Mouse (Mus musculus) heart, embryonic 15.5 days (tissue): ENCODE data around the gene Ube2o. TPM values are rescaled to one million over a fixed set of nuclear protein-coding genes. Genes with fewer than 3 reads are reported as not detected.
"Not testable (repeated sequence)": the region's sequence is repeated elsewhere in the genome, so short reads cannot be mapped to it uniquely, and the experiment has no call there.

Experiments
- ATAC-seq: fragments of 200-750 bp; cut with Nextera tagmentation; replicated peaks from 2 replicates; pipeline ENCODE4 v1.8.0; 2017; ENCODE audit warnings: low read depth, moderate TSS enrichment; ENCODE audit not compliant: insufficient number of reproducible peaks, insufficient read depth, low FRiP score
- H3K27ac ChIP-seq: fragments of 300-500 bp; sonication (generic); 2 replicates; pipeline ENCODE4 v1.5.1; 2015; ENCODE audit warnings: mild to moderate bottlenecking, inconsistent platforms
- H3K27me3 ChIP-seq: fragments of 300-500 bp; sonication (generic); 2 replicates; pipeline ENCODE4 v1.6.1; 2015; ENCODE audit warnings: inconsistent platforms
- H3K36me3 ChIP-seq: fragments of 300-500 bp; sonication (generic); 2 replicates; pipeline ENCODE4 v1.6.1; 2015; ENCODE audit warnings: mild to moderate bottlenecking, inconsistent platforms
- H3K4me1 ChIP-seq: fragments of 300-500 bp; sonication (generic); replicated peaks from 2 replicates; pipeline ENCODE4 v1.6.1; 2015; ENCODE audit warnings: inconsistent platforms
- H3K4me2 ChIP-seq: fragments of 300-500 bp; sonication (generic); 2 replicates; pipeline ENCODE4 v1.6.1; 2015; ENCODE audit warnings: inconsistent platforms, mild to moderate bottlenecking, moderate library complexity
- H3K4me3 ChIP-seq: fragments of 300-500 bp; sonication (generic); 2 replicates; pipeline ENCODE4 v1.5.1; 2015; ENCODE audit warnings: mild to moderate bottlenecking, inconsistent platforms
- H3K9ac ChIP-seq: fragments of 300-500 bp; sonication (generic); 2 replicates; pipeline ENCODE4 v1.6.1; 2015; ENCODE audit warnings: mild to moderate bottlenecking, inconsistent platforms
- H3K9me3 ChIP-seq: fragments of 300-500 bp; sonication (generic); replicated peaks from 2 replicates; pipeline ENCODE4 v1.6.1; 2016; ENCODE audit warnings: inconsistent platforms
- WGBS: fragments of 180-500 bp; shearing (Covaris S2); methylation state at CpG from one replicate; pipeline ENCODE4 v1.1.7; 2015; ENCODE audit warnings: mixed read lengths; 5-methylcytosine and 5-hydroxymethylcytosine counted together
- polyA plus RNA-seq: library from polyadenylated mRNA; unstranded; fragments of >200 nt; fragmentation: Nextera tagmentation; extraction: Ambion mirVana; gene quantifications from 2 replicates; pipeline ENCODE4 v1.2.1, GENCODE M21; 2015

Gene Ube2o
- polyA plus RNA-seq, 1 experiment from 2014 or later: 14.4 TPM

DNA sequence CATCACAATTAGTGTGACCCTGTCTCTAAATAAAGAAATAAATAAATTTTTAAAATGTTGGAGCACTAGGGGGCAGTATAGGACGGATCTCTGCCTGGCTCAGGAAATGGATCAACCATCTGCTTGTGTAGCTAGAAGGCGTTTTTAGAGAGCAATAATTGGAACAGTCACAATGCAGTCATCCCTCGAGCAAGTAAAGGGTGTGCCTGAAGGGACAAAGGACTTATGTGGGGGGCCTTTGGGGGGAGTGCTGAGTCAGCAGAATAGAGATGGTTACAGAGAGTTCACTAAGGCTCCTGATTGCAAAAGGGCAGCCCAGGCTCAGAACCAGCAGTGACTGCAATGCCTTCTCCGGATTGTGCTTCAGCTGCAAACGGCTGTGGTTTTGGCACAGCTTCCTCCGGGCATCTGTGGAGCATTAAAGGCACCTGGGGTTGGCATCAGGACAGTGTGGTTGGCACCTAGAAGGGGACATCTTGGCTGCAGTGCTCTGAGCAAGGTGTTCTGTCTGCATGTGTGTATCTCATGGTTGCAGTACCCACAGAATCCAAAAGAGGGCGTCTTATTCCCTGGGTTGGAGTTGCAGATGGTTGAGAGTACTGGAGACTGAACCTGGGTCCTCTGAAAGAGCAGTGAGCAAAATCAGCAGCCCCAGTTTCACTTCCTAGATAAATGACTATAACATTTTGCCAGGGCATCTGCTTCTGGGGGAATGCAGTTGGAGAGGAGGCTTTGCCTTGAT, 80.1 kb downstream of the Ube2o start:
- Histone ChIP-seq H3K27me3 (no peaks in the 10 kb centered on the region), H3K4me1 (peaks cover 4% of the 10 kb centered on the region), H3K9me3 (no peaks in the 10 kb centered on the region), H3K9ac (no peak overlapping the region), H3K36me3 (no peaks in the 10 kb centered on the region), H3K4me3 (no peak overlapping the region), H3K27ac (no peak overlapping the region), H3K4me2 (no peak overlapping the region)
- 23% methylated on average over 7 of the region's 7 CpGs for WGBS
- no peak; the same call in 1 of the 2 replicates for ATAC-seq

DNA sequence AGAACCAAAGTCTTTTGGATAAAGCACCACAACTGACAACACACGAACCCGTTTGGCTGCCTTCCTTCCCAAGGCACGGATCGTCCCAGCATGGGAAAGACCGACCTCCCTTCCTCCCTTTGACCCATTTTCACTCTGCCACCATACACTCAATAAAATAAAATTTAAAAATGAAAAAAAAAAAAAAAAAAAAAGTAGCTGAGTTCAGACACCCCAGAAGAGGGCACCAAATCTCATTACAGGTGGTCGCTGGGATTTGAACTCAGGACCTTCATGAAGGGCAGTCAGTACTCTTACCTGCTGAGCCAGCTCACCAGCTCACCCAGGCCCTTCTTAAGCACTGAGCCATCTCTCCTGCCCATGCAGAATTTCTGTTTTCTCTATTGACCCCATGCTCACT, 82.2 kb downstream of the Ube2o start:
- Histone ChIP-seq H3K9ac (no peak overlapping the region), H3K27me3 (no peaks in the 10 kb centered on the region), H3K4me2 (peak overlapping the region; percentile 69), H3K27ac (no peak overlapping the region), H3K4me3 (peak overlapping the region; percentile 43), H3K36me3 (no peaks in the 10 kb centered on the region), H3K4me1 (peaks cover 6% of the 10 kb centered on the region), H3K9me3 (no peaks in the 10 kb centered on the region)
- 42% methylated on average over 6 of the region's 6 CpGs for WGBS
- ATAC-seq: no peak

DNA sequence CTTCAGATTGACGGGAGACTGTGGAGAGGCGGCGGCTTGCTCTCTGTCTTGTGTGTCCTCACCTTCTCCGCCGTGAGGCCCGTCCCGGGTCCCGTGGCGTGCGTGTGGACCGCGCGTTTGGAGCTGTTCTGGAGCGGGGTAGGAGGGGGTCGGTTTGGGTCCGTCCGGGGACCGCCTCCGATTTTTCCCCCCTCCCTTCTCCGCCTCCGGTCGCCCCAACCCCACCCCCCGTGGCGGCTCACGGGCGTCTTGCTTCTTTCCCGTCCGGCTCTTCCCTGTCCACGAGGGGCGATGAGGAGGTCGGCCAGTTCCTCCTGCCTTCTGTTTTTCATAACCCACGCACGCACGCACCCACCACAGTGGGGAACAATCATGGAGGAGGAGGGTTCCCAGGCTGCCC, 82.7 kb downstream of the Ube2o start:
- Histone ChIP-seq H3K36me3 (no peaks in the 10 kb centered on the region), H3K4me1 (peaks cover 6% of the 10 kb centered on the region), H3K27ac (no peak overlapping the region), H3K4me2 (peak overlapping the region; percentile 69), H3K9ac (peak overlapping the region; percentile 43; the same call in 1 of the 2 replicates), H3K9me3 (no peaks in the 10 kb centered on the region), H3K4me3 (peak overlapping the region; percentile 43), H3K27me3 (no peaks in the 10 kb centered on the region)
- no peak for ATAC-seq
- WGBS: 25% methylated on average over 34 of the region's 34 CpGs

DNA sequence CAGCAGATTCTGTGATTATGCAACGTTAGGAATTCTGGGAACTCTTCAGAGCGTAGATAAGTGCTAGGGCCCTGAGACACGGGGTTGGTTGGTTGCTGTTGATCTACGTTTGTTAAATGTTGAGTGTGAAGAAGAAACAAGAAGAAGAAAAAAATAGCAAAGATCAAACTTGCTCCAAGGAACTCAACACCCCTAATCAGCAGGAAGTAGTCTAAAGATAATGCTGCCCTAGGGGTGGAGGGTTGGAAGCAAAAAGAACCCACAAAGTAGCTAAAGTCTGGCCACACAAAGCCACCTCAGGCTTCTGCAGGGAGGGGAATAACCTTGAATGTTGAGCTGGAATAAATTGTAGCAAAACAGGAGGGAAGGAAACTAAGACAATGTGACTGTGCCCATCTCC, 83.9 kb downstream of the Ube2o start:
- Histone ChIP-seq H3K36me3 (no peaks in the 10 kb centered on the region), H3K27me3 (no peaks in the 10 kb centered on the region), H3K4me3 (no peak overlapping the region), H3K4me1 (peaks cover 6% of the 10 kb centered on the region), H3K27ac (no peak overlapping the region), H3K9ac (no peak overlapping the region), H3K4me2 (no peak overlapping the region), H3K9me3 (no peaks in the 10 kb centered on the region)
- ATAC-seq: no peak
- 60% methylated on average over 4 of the region's 4 CpGs for WGBS

DNA sequence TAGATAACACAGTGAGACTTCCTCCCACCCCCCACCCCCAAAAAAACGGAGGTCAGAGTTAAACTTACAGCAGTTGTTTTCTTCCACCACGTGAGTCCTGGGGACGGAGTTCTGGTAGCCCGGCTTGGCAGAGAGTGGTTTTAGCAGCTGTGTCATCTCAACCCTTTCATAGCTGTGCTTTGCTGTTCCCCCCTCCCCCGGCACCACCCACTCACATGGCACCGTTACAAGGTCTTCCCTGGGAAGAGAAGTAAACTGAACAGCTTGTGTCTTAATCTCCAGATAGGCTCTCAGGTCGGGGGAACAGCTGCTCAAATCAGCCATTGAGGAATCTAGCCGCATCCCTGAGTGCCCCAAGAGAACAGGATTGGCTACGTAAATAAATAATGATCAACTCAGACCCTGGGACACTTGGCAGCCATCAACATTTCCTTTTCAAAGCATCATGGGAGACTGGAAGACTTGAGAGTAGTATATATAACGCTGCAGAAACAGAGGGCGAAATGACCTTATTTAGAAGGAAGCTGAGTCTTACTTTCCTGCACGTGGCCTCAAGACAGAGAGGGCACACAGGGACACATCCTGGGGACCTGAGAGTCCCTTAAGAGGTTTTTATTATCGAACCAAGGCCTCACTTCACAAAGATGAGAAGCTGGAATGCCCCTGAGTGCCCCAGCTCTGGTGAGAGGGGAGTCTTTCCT, 86.6 kb downstream of the Ube2o start:
- no peak overlapping the region for H3K4me2 ChIP-seq
- no peak overlapping the region for H3K9ac ChIP-seq
- peak; percentile 33; the same call in 1 of the 2 replicates for ATAC-seq
- H3K36me3 ChIP-seq: no peaks in the 10 kb centered on the region
- WGBS: 46% methylated on average over 13 of the region's 13 CpGs
- H3K4me1 ChIP-seq: peaks cover 10% of the 10 kb centered on the region
- H3K9me3 ChIP-seq: no peaks in the 10 kb centered on the region
- peak overlapping the region; percentile 36 for H3K27ac ChIP-seq
- H3K4me3 ChIP-seq: no peak overlapping the region
- no peaks in the 10 kb centered on the region for H3K27me3 ChIP-seq

DNA sequence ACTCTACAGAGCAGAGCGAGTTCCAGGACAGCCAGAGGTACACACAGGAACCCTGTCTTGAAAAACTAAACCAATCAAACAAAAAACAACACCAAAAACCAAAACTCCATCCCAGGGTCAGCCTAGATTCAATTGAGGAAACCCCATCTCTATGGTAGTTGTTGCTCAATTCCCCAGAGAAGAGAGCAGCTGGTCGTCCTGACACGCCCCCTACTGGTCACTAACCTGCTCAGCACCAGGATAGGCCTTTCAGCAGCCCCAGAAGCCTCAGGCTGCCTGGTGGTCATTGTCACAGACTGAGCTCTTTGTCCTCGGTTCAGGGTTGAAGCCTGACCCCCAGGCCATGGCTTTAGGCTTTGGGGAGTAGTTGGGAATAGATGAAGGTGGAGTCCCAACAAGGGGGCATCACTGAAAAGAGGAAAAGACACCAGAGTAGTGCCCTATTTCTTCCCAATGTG, 87.4 kb downstream of the Ube2o start, which contains the start of gene Prpsap1:
TSS of gene Prpsap1 (minus strand) at position 408 of the 458 bp plus-strand sequence.
- H3K9me3 ChIP-seq: no peaks in the 10 kb centered on the region
- H3K9ac ChIP-seq: no peak within 1 kb of the TSS
- no peaks in the 10 kb centered on the region for H3K27me3 ChIP-seq
- H3K4me1 ChIP-seq: peaks cover 16% of the 10 kb centered on the region
- H3K27ac ChIP-seq: peak within 1 kb of the TSS; percentile 36
- WGBS: 28% methylated on average over 4 of the region's 4 CpGs
- no peaks in the 10 kb centered on the region for H3K36me3 ChIP-seq
- no peak within 1 kb of the TSS for H3K4me2 ChIP-seq
- no peak for ATAC-seq
- H3K4me3 ChIP-seq: no peak within 1 kb of the TSS

DNA sequence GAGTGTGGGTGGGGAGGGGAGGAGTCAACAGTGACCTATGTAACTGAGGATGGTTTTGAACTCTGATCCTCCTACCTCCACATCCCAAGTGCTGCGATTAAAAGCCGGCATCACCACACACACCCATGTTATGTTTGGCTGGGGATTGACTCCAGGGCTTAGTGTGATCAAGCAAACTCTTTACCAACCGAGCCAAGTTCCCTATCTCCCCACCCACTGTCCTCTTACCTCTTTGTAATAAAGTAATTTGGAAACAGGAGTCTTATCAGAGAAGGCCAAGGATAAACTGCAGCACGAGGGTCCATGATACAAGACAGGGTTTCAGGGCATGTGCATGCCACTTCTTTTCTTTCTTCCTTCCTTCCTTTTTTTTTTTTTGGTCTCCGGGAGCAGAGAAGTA, 88.1 kb downstream of the Ube2o start:
- H3K27ac ChIP-seq: no peak overlapping the region

DNA sequence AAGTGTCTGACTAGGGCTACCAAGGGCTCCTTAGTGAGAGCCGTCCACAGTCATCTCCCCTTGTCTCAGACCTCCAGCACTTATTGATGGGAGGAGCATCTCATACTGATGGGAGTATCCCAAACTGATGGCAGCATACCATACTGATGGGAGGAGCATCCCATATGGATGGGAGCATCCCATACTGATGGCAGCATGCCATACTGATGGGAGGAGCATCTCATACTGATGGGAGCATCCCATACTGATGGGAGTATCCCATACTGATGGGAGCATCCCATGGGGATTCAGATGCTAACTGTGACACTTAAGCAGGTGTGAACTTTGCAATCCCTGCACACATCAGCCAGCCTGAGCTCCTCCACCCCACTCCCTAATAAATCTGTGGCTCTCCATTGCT, 88.7 kb downstream of the Ube2o start:
- H3K9me3 ChIP-seq, ATAC-seq, H3K9ac ChIP-seq, H3K27ac ChIP-seq, H3K27me3 ChIP-seq, H3K36me3 ChIP-seq, H3K4me2 ChIP-seq, H3K4me3 ChIP-seq: not testable (repeated sequence)
- 60% methylated on average over 1 of the region's 1 CpGs for WGBS
- H3K4me1 ChIP-seq: peaks cover 16% of the 10 kb centered on the region

More for the DNA sequence above, 88.1 kb downstream of the Ube2o start:
- 49% methylated on average over 5 of the region's 5 CpGs for WGBS
- no peak for ATAC-seq
- Histone ChIP-seq H3K36me3 (no peaks in the 10 kb centered on the region), H3K27me3 (no peaks in the 10 kb centered on the region), H3K4me2 (no peak overlapping the region), H3K4me3 (no peak overlapping the region), H3K4me1 (peaks cover 16% of the 10 kb centered on the region), H3K9ac (no peak overlapping the region), H3K9me3 (no peaks in the 10 kb centered on the region)

DNA sequence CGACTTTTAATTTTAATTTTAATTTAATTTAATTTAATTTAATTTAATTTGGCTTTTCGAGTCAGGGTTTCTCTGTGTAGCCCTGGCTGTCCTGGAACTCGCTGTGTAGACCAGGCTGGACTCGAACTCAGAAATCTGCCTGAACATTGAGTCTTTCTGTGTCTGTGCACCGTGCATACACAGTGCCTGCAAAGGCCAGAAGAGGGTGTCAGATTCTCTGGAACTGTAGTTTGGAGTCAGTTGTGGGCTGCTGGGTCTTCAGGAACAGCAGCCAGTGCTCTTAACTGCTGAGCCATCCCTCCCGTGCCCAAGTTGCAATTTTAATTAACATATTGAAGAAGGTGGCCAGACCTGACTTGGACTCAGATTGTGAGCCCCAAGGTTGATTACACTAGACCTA, 89.9 kb downstream of the Ube2o start:
- Histone ChIP-seq H3K27me3 (no peaks in the 10 kb centered on the region), H3K27ac (no peak overlapping the region), H3K4me2 (peak overlapping the region; percentile 72; the same call in 1 of the 2 replicates), H3K9me3 (no peaks in the 10 kb centered on the region), H3K4me3 (peak overlapping the region; percentile 80; the same call in 1 of the 2 replicates), H3K4me1 (peaks cover 16% of the 10 kb centered on the region), H3K36me3 (peaks cover 11% of the 10 kb centered on the region; the same call in 1 of the 2 replicates), H3K9ac (no peak overlapping the region)
- WGBS: 73% methylated on average over 6 of the region's 6 CpGs
- no peak for ATAC-seq

DNA sequence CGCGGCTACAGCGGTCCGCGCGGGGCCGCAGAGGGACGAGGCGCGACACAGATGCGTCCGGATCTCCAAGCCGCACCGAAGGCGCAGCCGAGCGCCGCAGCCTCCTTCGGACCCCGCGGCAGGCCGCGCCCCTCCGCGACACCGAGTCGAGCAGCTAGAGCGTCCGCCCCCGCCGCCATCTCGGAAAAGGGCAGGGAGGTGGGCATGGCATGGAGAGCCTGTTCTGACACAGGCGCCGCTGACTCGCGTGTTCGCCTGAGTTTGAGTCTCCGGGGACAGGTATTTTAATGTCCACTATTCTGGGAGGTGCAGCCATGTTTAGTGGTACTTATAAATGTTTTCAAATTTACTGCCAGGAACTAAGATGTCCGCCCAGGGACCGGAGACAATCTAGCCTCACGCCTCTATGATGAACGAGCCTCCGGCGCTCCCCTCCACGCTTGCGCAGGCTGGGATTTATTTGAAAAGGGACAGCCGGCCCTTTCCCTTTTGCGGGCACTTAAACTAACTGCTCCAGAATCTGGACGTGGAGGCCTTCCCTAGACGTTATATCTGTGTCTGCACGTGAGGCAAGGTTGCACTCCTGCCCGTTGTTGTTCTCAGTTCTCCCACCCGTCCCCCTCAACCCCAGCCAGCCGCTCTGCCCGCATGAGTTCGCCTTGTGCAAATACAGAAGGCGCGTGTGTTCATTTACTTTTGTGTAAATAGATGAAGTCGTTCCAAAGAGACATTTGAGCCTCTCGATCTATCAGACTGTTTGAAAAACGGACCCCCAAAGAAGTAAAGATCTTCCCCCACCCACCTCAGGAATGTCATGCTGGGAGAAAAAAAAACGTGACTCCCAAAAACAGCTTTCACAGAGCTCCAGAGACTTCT, 90.8 kb downstream of the Ube2o start:
- H3K27me3 ChIP-seq: no peaks in the 10 kb centered on the region
- peak overlapping the region; percentile 80 for H3K4me3 ChIP-seq
- H3K4me1 ChIP-seq: peaks cover 16% of the 10 kb centered on the region
- H3K27ac ChIP-seq: peak overlapping the region; percentile 83
- no peaks in the 10 kb centered on the region for H3K9me3 ChIP-seq
- peak; percentile 88 for ATAC-seq
- WGBS: 1% methylated on average over 60 of the region's 62 CpGs
- peaks cover 17% of the 10 kb centered on the region for H3K36me3 ChIP-seq
- H3K9ac ChIP-seq: peak overlapping the region; percentile 86
- H3K4me2 ChIP-seq: peak overlapping the region; percentile 72

DNA sequence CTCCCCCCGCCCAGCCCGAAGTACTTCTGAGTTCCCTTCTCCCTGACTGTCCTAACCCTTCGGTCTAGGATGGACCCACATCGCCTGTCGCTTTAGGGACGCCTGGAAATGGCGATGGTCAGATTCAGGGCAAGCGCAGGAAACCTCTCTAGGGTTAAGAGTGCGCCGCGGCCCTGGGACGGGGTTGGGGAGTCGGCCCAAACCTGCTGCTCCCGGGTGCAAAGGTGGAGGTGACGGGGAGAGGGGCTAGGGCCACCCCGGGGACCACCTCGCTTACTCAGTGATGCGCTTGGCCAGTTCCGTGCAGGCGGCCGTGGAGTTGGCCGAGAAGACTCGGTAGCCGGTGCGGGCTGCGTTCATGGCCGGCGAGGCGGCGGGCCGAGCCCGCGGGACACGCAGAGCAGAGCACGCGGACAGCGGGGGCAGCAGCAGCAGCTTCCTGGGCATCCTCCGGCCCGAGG, 91.4 kb downstream of the Ube2o start:
- H3K9me3 ChIP-seq: no peaks in the 10 kb centered on the region
- H3K4me3 ChIP-seq: peak overlapping the region; percentile 80
- WGBS: under 1% methylated on average over 39 of the region's 39 CpGs
- peaks cover 14% of the 10 kb centered on the region for H3K4me1 ChIP-seq
- ATAC-seq: peak; percentile 12; the same call in 1 of the 2 replicates
- H3K9ac ChIP-seq: peak overlapping the region; percentile 86
- no peaks in the 10 kb centered on the region for H3K27me3 ChIP-seq
- H3K4me2 ChIP-seq: peak overlapping the region; percentile 72
- H3K27ac ChIP-seq: peak overlapping the region; percentile 83
- peaks cover 24% of the 10 kb centered on the region for H3K36me3 ChIP-seq
